Mouse (Mus musculus) 3T3-L1 (cell line): ENCODE measurements at regions not wholly inside any gene's neighbourhood (a gene's known extent, or its start where the extent isn't known, plus 50 kb on each side); places are given as distances from the start of the nearest gene placed in this dataset.

Experiments used
- DNase-seq: peaks from one replicate; pipeline ENCODE4 v3.0.0-alpha.2; 2015; ENCODE audit warnings: low read depth, low spot score

DNA sequence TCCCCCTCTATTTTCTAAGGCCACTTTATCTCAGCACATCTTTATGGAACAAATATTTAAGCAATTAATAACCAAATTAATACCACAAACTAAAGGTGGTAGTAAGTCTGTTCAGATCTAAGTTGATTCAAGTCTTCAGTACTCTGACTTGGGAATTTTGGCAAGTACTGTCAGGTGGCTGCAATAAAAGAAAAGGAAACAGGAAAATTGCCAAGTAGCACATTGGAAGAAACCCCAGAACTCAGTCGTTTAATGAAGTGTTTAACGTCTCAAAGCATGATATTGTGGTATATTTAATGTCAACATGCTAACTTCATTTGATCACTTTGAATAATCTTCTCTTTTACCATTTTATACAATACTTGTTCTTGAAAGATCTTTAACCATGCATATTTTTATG, 142.2 kb downstream of the Gm11146 start:
- no peak for DNase-seq

DNA sequence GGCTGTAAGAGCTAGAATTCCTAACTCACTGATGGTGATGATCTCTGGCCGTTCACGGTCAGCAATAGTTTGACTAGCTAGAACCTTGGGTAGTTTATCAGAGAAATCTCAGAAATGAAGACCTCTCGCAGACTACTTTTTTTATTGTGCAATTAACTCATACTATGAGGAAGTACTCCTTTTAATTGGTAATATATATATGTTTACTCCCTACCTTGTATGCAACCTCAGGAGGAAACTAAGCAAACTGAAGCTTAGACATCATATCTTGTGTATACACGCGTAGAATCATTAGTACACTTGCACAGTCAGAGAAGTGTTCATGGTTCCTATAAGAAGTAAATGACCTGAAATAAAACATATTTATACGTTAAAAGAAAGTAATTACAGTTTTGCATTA, 157.2 kb downstream of the Gm11146 start:
- no peak for DNase-seq

- peak; percentile 82 for DNase-seq
Observed at GRCm38 (mm10) chr16:77444006-77444405, 157.9 kb downstream of the Gm11146 start.

- no peak for DNase-seq
Observed at GRCm38 (mm10) chr16:77443318-77443717, 158.6 kb downstream of the Gm11146 start.

DNA sequence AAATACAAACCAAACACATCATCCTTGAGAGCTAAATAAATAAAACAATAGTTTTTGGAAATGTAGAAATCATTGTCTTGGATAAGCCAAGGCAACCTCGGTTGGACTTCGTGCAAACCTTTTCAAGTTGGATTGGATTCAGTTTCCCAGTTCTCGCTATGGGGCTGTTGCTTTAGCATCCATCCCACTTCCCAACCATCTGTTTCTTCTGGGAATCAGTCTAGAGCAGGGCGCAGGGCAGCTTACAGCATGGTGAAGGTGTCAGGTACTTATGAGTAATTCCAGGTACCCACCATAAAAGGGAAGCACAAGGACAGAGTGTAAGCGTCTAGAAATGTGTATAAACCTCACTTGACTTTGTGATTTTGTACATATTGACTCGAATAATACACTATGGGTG, 159.0 kb downstream of the Gm11146 start:
- DNase-seq: no peak

- no peak for DNase-seq
Observed at GRCm38 (mm10) chr16:77431345-77431744, 170.5 kb downstream of the Gm11146 start.

- DNase-seq: no peak
Observed at GRCm38 (mm10) chr16:77422385-77423363, 179.2 kb downstream of the Gm11146 start.

- no peak for DNase-seq
Observed at GRCm38 (mm10) chr16:77421591-77422024, 180.3 kb downstream of the Gm11146 start.

DNA sequence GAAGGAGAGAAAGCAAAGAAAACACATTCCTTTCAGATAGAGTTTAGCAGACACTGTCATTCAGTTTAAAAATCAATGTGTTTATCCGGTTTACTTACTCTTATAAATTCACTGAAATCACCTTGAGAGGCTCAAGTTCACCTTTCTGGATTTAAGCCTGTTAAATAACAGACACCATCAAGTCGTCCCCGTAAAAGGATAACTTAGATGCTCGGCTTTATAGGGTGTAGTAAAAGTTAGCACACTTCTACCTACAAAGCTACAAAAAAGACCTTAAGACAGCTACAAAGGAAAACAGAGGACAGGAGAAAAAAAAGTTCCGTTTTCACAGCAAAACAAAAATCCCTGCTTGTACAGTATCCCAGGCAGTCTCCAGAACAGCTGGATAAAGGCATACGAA, 180.9 kb downstream of the Gm11146 start:
- no peak for DNase-seq

- no peak for DNase-seq
Observed at GRCm38 (mm10) chr16:77420136-77420860, 181.6 kb downstream of the Gm11146 start.

GRCm38 (mm10) chr16:77419116-77419735, 182.7 kb downstream of the Gm11146 start:
- DNase-seq: no peak

- no peak for DNase-seq
Observed at GRCm38 (mm10) chr16:77418486-77418885, 183.4 kb downstream of the Gm11146 start.

DNA sequence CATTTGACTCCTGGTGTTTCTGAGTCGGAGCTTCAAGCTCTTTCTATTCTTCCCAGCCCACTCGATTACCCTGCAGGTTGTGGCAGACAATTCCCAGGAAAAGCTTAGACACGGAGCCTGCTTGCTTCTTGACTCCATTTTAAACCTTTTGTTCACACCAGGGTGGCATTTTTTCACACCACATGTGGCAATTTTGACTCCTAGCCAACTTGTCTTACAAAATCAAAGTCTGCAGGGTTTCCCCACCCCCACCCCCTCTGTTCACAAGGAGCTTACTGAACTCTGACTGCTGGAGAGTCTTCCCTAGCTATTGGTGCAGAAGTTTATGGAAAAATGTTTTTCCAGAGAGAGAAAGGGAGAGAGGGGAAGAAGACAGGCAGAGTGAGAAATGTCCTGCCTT, 184.1 kb downstream of the Gm11146 start:
- peak; percentile 32 for DNase-seq

DNA sequence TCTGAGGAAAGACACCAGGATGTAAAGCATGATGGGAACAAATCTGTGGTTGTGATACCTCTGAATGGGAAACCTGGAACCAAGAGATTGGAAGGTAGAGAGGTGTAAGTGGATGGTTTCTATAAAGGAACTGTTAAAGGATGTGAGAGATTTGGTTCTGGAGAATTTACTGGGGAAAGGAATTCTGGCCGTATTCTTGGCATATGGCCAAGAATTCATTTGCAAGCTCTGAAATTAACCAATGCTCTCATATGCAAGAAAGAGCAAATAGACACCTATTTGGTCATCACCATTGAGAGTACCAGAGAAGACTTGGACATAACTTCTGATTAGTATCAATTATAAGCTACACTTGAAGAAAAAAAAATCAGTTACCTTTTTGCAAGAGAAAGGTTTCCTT, 187.3 kb downstream of the Gm11146 start:
- DNase-seq: no peak

DNA sequence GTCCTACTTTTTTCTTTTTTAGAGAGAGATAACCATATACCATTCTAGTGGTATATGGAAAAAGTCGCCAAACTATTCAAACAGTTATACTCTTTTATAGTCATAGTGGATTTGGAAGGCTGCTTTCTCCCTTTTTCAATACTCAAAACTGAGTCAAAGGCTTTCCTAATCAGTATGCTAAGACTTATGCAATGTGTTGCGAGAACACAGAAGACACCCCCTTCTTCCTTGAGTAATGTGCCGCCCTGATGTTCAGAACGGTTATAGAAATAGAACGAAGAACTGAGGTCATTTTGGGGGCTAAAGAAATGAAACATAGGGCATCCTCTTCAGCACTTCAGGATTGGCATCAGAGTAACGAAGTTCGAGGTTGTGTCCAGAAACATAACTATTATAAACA, 192.7 kb downstream of the Gm11146 start:
- DNase-seq: no peak

DNA sequence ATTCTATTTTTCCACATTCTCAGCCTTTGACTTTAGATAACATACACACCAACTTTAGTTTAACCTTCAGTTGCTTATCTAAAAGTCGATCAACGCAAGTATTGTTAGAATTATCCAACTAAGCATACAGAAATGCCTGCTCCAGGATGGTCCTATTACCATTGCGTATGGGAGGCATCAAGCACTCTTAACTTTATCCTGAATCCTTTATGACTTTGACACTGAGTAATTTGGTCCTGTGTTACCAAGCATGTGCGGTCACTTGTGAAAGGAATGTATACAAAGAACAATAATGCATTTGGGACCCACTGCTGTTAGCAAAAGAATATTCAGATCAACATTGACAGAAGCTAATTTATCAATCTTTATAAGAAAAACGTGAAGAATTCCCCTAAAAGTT, 194.9 kb downstream of the Gm11146 start:
- DNase-seq: no peak

GRCm38 (mm10) chr16:77405859-77406258, 196.0 kb downstream of the Gm11146 start:
- no peak for DNase-seq

GRCm38 (mm10) chr16:77405181-77405818, 196.6 kb downstream of the Gm11146 start:
- peak; percentile 51 for DNase-seq

GRCm38 (mm10) chr16:77402711-77403280, 199.1 kb downstream of the Gm11146 start:
- DNase-seq: no peak

- no peak for DNase-seq
Observed at GRCm38 (mm10) chr16:77401185-77401943, 200.5 kb downstream of the Gm11146 start.
